Mouse (Mus musculus) lung, adult 2 months (tissue): ENCODE measurements around the gene Smpdl3b. TPM values are rescaled to one million over a fixed set of nuclear protein-coding genes. Genes with fewer than 3 reads are reported as not detected.

ENCODE experiments used
- DNase-seq: peaks from one replicate; pipeline ENCODE4 v3.0.0; 2022
- H3K4me1 ChIP-seq: fragments of 200-500 bp; 2 replicates; pipeline ENCODE4 v1.6.1; 2011; ENCODE audit warnings: low read length; ENCODE audit not compliant: control insufficient read depth, insufficient read depth
- H3K4me3 ChIP-seq: fragments of 200-500 bp; replicated peaks from 2 replicates; pipeline ENCODE3; 2011; ENCODE audit warnings: low read depth, mild to moderate bottlenecking, control low read depth, low read length; ENCODE audit errors: extremely low read depth
- CTCF ChIP-seq: fragments of 200-500 bp; IDR thresholded peaks from 2 replicates; pipeline ENCODE4 v1.5.1; 2011; ENCODE audit warnings: mild to moderate bottlenecking, low read length, control low read depth; ENCODE audit not compliant: insufficient read depth
- POLR2A ChIP-seq: fragments of 200-500 bp; IDR thresholded peaks from 2 replicates; pipeline ENCODE4 v1.6.1; 2011; ENCODE audit warnings: low read depth, mild to moderate bottlenecking, control low read depth, low read length, borderline replicate concordance; ENCODE audit errors: extremely low read depth
- WGBS: fragments of 180-500 bp; shearing (Covaris S2); methylation state at CpG from one replicate; pipeline ENCODE4 v1.1.7; 2018; 5-methylcytosine and 5-hydroxymethylcytosine counted together
- polyA plus RNA-seq: library from polyadenylated mRNA; depleted of rRNA; stranded (reverse); fragments of >200 nt; gene quantifications from 2 replicates; pipeline ENCODE4 v1.2.3, GENCODE M21; 2012; rRNA removed

Gene Smpdl3b
- polyA plus RNA-seq, 1 experiment = 6.6 TPM

- TF ChIP-seq POLR2A = no peak
- no peak for TF ChIP-seq CTCF
- no peak for DNase-seq
- Histone ChIP-seq H3K4me1 (no peaks in the 10 kb centered on the region), H3K4me3 (no peak overlapping the region)
- 93% methylated on average over 3 of the region's 3 CpGs for WGBS
These were observed 63.7 kb downstream of the Smpdl3b start for GRCm38 (mm10) chr4:132693366-132693765.

GRCm38 (mm10) chr4:132689634-132690033, 67.4 kb downstream of the Smpdl3b start:
- TF ChIP-seq POLR2A (no peak), CTCF (no peak)
- no peak for DNase-seq
- WGBS = 69% methylated on average over 2 of the region's 2 CpGs
- Histone ChIP-seq H3K4me1 (no peaks in the 10 kb centered on the region), H3K4me3 (no peak overlapping the region)

Other genes starting within 250 kb of the Smpdl3b start
- gene Sesn2, start 246.8 kb downstream of the Smpdl3b start, polyA plus RNA-seq = 11.5 and 14.1 TPM in 2 replicates
- 68.3 and 93.0 TPM in 2 replicates for gene Atpif1, start 223.6 kb downstream of the Smpdl3b start, polyA plus RNA-seq
- 25.0 and 41.8 TPM in 2 replicates for gene Dnajc8, start 221.7 kb downstream of the Smpdl3b start, polyA plus RNA-seq
- gene Ptafr, start 193.2 kb downstream of the Smpdl3b start, polyA plus RNA-seq = 5.0 and 5.3 TPM in 2 replicates
- gene Eya3, start 118.3 kb downstream of the Smpdl3b start, polyA plus RNA-seq = 16.6 and 19.5 TPM in 2 replicates
- gene Xkr8, start 24.7 kb downstream of the Smpdl3b start, polyA plus RNA-seq = 8.7 and 10.4 TPM in 2 replicates
- gene Rpa2, start 11.1 kb upstream of the Smpdl3b start, polyA plus RNA-seq = 9.7 and 9.9 TPM in 2 replicates
- 13.6 and 16.5 TPM in 2 replicates for gene Themis2, start 39.1 kb upstream of the Smpdl3b start, polyA plus RNA-seq
- 20.9 and 29.9 TPM in 2 replicates for gene Ppp1r8, start 85.9 kb upstream of the Smpdl3b start, polyA plus RNA-seq
- 22.0 and 28.3 TPM in 2 replicates for gene Stx12, start 127.3 kb upstream of the Smpdl3b start, polyA plus RNA-seq
- 19.2 and 21.9 TPM in 2 replicates for gene Fam76a, start 165.3 kb upstream of the Smpdl3b start, polyA plus RNA-seq
- gene Fgr, start 216.8 kb upstream of the Smpdl3b start, polyA plus RNA-seq = 10.7 and 19.1 TPM in 2 replicates